Mouse (Mus musculus) MEL (cell line): Measurements from ENCODE around the gene Dnaaf5. TPM values are rescaled to one million over a fixed set of nuclear protein-coding genes. Genes with fewer than 3 reads are reported as not detected.

ENCODE experiments used
- DNase-seq: peaks from one replicate; pipeline ENCODE4 v3.0.0; 2011; ENCODE audit warnings: low read depth, low spot score
- H3K27ac ChIP-seq: 2 replicates; pipeline ENCODE4 v1.5.1; 2012; ENCODE audit warnings: low read depth, mild to moderate bottlenecking, control low read depth, low read length, moderate library complexity; ENCODE audit not compliant: control insufficient read depth
- H3K27me3 ChIP-seq, 2 experiments: fragments of 150-350 bp in 1 of 2; sonication (generic) in 1 of 2; 2 replicates each; pipeline ENCODE4 v1.6.1; 2012; ENCODE audit warnings: low read length in 2 of 2, mild to moderate bottlenecking in 2 of 2, improper control_type of control experiment in 1 of 2, moderate library complexity in 1 of 2; ENCODE audit not compliant: insufficient read depth in 2 of 2, control insufficient read depth in 1 of 2
- H3K36me3 ChIP-seq, 2 experiments: 2 replicates each; pipeline ENCODE4 v1.6.1; 2012 to 2014; ENCODE audit warnings: low read length in 2 of 2, improper control_type of control experiment in 1 of 2, inconsistent platforms in 1 of 2, mild to moderate bottlenecking in 1 of 2; ENCODE audit not compliant: insufficient read depth in 2 of 2, control insufficient read depth in 1 of 2
- H3K4me1 ChIP-seq, 2 experiments: fragments of 150-350 bp in 1 of 2; sonication (generic) in 1 of 2; 2 replicates each; pipeline ENCODE4 v1.6.1; 2012; ENCODE audit warnings: low read length in 2 of 2, improper control_type of control experiment in 1 of 2, mild to moderate bottlenecking in 1 of 2; ENCODE audit not compliant: insufficient read depth in 2 of 2, control insufficient read depth in 1 of 2
- H3K4me3 ChIP-seq, 2 experiments: fragments of 150-350 bp in 1 of 2; sonication (generic) in 1 of 2; 2 replicates each; pipeline ENCODE4 v1.5.1; 2012; ENCODE audit warnings: low read depth in 2 of 2, low read length in 2 of 2, mild to moderate bottlenecking in 2 of 2, moderate library complexity in 2 of 2, control low read depth in 1 of 2, improper control_type of control experiment in 1 of 2; ENCODE audit not compliant: control insufficient read depth in 1 of 2, insufficient read depth in 1 of 2
- H3K79me2 ChIP-seq: 2 replicates; pipeline ENCODE4 v1.6.1; 2012; ENCODE audit warnings: mild to moderate bottlenecking, low read length, moderate library complexity; ENCODE audit not compliant: control insufficient read depth, poor library complexity, insufficient read depth
- H3K9ac ChIP-seq: 2 replicates; pipeline ENCODE4 v1.6.1; 2012; ENCODE audit warnings: low read depth, mild to moderate bottlenecking, control low read depth, low read length, moderate library complexity; ENCODE audit not compliant: control insufficient read depth, poor library complexity, severe bottlenecking
- H3K9me3 ChIP-seq: fragments of 150-350 bp; sonication (generic); replicated peaks from 2 replicates; pipeline ENCODE4 v1.6.1; 2012; ENCODE audit warnings: mild to moderate bottlenecking, low read length, improper control_type of control experiment, moderate library complexity; ENCODE audit not compliant: insufficient read depth
- BHLHE40 ChIP-seq: IDR thresholded peaks from 2 replicates; pipeline ENCODE4 v1.6.1; 2012; ENCODE audit warnings: low read depth, mild to moderate bottlenecking, inconsistent platforms, low read length, improper control_type of control experiment, borderline replicate concordance
- CHD1 ChIP-seq: IDR thresholded peaks from 2 replicates; pipeline ENCODE4 v1.6.1; 2012; ENCODE audit warnings: low read depth, mild to moderate bottlenecking, inconsistent platforms, low read length, improper control_type of control experiment
- CHD2 ChIP-seq: IDR thresholded peaks from 2 replicates; pipeline ENCODE4 v1.6.1; 2011; ENCODE audit warnings: low read length, improper control_type of control experiment
- ELF1 ChIP-seq: IDR thresholded peaks from 2 replicates; pipeline ENCODE4 v1.6.1; 2014; ENCODE audit warnings: low read depth, mild to moderate bottlenecking, inconsistent platforms, low read length, improper control_type of control experiment, moderate library complexity
- EP300 ChIP-seq, 2 experiments: IDR thresholded peaks; 2 replicates each; pipeline ENCODE4 v1.6.1; 2011; ENCODE audit warnings: improper control_type of control experiment in 2 of 2, low read length in 2 of 2, low read depth in 1 of 2, mild to moderate bottlenecking in 1 of 2
- ETS1 ChIP-seq: IDR thresholded peaks from 2 replicates; pipeline ENCODE4 v1.6.1; 2012; ENCODE audit warnings: low read depth, mild to moderate bottlenecking, inconsistent platforms, low read length, improper control_type of control experiment, moderate library complexity
- GABPA ChIP-seq: IDR thresholded peaks from 2 replicates; pipeline ENCODE4 v1.6.1; 2012; ENCODE audit warnings: low read depth, mild to moderate bottlenecking, inconsistent platforms, low read length, improper control_type of control experiment, moderate library complexity
- MAFK ChIP-seq: IDR thresholded peaks from 2 replicates; pipeline ENCODE4 v1.6.1; 2011; ENCODE audit warnings: low read depth, mild to moderate bottlenecking, low read length, improper control_type of control experiment, borderline replicate concordance
- MAX ChIP-seq: IDR thresholded peaks from 2 replicates; pipeline ENCODE4 v1.6.1; 2011; ENCODE audit warnings: low read length, improper control_type of control experiment
- MYB ChIP-seq: IDR thresholded peaks from 2 replicates; pipeline ENCODE4 v1.6.1; 2011; ENCODE audit warnings: mild to moderate bottlenecking, low read depth, low read length, improper control_type of control experiment
- MYC ChIP-seq: IDR thresholded peaks from 2 replicates; pipeline ENCODE4 v1.6.1; 2011; ENCODE audit warnings: low read depth, mild to moderate bottlenecking, low read length, improper control_type of control experiment, moderate library complexity
- NELFE ChIP-seq: IDR thresholded peaks from 2 replicates; pipeline ENCODE4 v1.6.1; 2011; ENCODE audit warnings: low read depth, low read length, improper control_type of control experiment
- NRF1 ChIP-seq: IDR thresholded peaks from 2 replicates; pipeline ENCODE4 v1.6.1; 2014; ENCODE audit warnings: low read depth, mild to moderate bottlenecking, inconsistent platforms, low read length, improper control_type of control experiment, moderate library complexity; ENCODE audit not compliant: poor library complexity, insufficient read depth, severe bottlenecking
- POLR2AphosphoS2 ChIP-seq: IDR thresholded peaks from 2 replicates; pipeline ENCODE4 v1.6.1; 2011; ENCODE audit warnings: low read length, improper control_type of control experiment
- RAD21 ChIP-seq: IDR thresholded peaks from 2 replicates; pipeline ENCODE4 v1.6.1; 2011; ENCODE audit warnings: mild to moderate bottlenecking, low read depth, low read length, improper control_type of control experiment
- RCOR1 ChIP-seq: IDR thresholded peaks from 2 replicates; pipeline ENCODE4 v1.6.1; 2012; ENCODE audit warnings: low read depth, mild to moderate bottlenecking, inconsistent platforms, low read length, improper control_type of control experiment
- TBP ChIP-seq: IDR thresholded peaks from 2 replicates; pipeline ENCODE4 v1.8.0; 2011; ENCODE audit warnings: low read depth, low read length, improper control_type of control experiment
- TCF12 ChIP-seq: IDR thresholded peaks from 2 replicates; pipeline ENCODE4 v1.6.1; 2014; ENCODE audit warnings: low read depth, mild to moderate bottlenecking, inconsistent platforms, low read length, improper control_type of control experiment, moderate library complexity
- polyA plus RNA-seq, 2 experiments: library from polyadenylated mRNA; stranded (reverse) in 1 of 2; unstranded in 1 of 2; fragments of >175 nt in 1 of 2; fragments of >200 nt in 1 of 2; gene quantifications; 2 replicates each; pipeline versions ENCODE4 v1.2.1 to v1.2.4; 2012; ENCODE audit warnings: low replicate concordance in 2 of 2, low read depth in 1 of 2; ENCODE audit not compliant: insufficient read length in 2 of 2, insufficient read depth in 1 of 2, missing spikeins in 1 of 2
- total RNA-seq: library from RNA; depleted of rRNA; stranded (reverse); fragments of 300-350 nt; gene quantifications from 2 replicates; pipeline ENCODE4 v1.2.3, GENCODE M21; 2012

Dnaaf5 gene
- total and polyA plus RNA-seq, 3 experiments, result 20.1 to 35.4 TPM; not detected in 1

GRCm38 (mm10) chr5:139129572-139130151 is 20.4 kb upstream of the Dnaaf5 start:
- Histone ChIP-seq H3K4me1 (no peaks in the 10 kb centered on the region), H3K27me3 (no peaks in the 10 kb centered on the region), H3K9me3 (no peaks in the 10 kb centered on the region), H3K27ac (no peak overlapping the region), H3K36me3 (no peaks in the 10 kb centered on the region), H3K79me2 (no peaks in the 10 kb centered on the region), H3K9ac (no peak overlapping the region), H3K4me3 (no peak overlapping the region)
- DNase-seq, result no peak
- TF ChIP-seq MYB, result no peak
- TF ChIP-seq MAX, result no peak
- TF ChIP-seq CHD1, result no peak
- no peak for TF ChIP-seq ELF1
- no peak for TF ChIP-seq POLR2AphosphoS2
- no peak for TF ChIP-seq TCF12
- TF ChIP-seq CHD2, result no peak
- no peak for TF ChIP-seq BHLHE40
- no peak for TF ChIP-seq TBP
- no peak for TF ChIP-seq ETS1
- no peak for TF ChIP-seq RCOR1
- TF ChIP-seq RAD21, result no peak
- no peak for TF ChIP-seq GABPA
- TF ChIP-seq MAFK, result no peak
- no peak for TF ChIP-seq NRF1
- TF ChIP-seq EP300 (IDR thresholded peaks at IDR 0.05; ENCODE audit: low read depth in 1 of 2, low read length in 2 of 2), result no peak
- TF ChIP-seq MYC, result no peak
- TF ChIP-seq NELFE, result no peak

GRCm38 (mm10) chr5:139130351-139130750 is 19.7 kb upstream of the Dnaaf5 start:
- Histone ChIP-seq H3K4me1 (no peaks in the 10 kb centered on the region), H3K79me2 (no peaks in the 10 kb centered on the region), H3K27ac (no peak overlapping the region), H3K9me3 (no peaks in the 10 kb centered on the region), H3K27me3 (no peaks in the 10 kb centered on the region), H3K9ac (no peak overlapping the region), H3K4me3 (no peak overlapping the region), H3K36me3 (no peaks in the 10 kb centered on the region)
- TF ChIP-seq CHD2, result no peak
- DNase-seq, result no peak
